Mouse (Mus musculus): ENCODE measurements around the gene Gm10842. TPM values are rescaled to one million over a fixed set of nuclear protein-coding genes. Genes with fewer than 3 reads are reported as not detected.

Gm10842 gene
- polyA plus RNA-seq, 1 experiment: not detected

DNA sequence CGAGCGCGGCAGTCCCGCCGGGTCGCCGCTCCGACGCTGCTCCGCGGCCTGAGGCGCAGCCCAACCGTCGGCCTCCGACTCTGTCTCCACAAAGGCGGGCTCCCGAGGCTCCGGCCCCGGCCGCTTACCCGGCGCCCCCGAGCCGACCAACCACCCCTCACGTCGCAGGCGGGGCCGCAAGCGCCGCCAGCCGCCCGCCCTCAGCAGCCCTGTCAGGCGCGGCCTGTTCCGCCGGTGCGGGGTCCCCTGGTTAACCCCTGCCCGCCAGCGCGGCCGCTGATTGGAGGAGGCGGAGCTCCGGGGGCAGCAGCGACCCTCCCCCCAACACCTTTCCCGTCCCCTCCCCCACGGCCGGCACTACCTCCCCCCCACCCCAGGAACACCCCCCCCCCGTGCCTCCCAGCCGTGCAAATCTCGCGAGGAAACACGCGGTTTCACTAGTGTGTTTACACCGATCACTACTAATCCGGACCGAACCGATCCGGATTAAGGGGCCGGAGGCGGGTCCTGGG is 34.5 kb downstream of the Gm10842 start:
- Histone ChIP-seq H3K36me3 (ENCODE audit: control insufficient read depth, insufficient read depth) (peaks cover 31% of the 10 kb centered on the region), H3K27me3 (ENCODE audit: control insufficient read depth, insufficient read depth, insufficient read length) (no peaks in the 10 kb centered on the region), H3ac (ENCODE audit: control insufficient read depth, insufficient read length, low read depth) (peak overlapping the region; percentile 81), H3K79me2 (ENCODE audit: control insufficient read depth, insufficient read depth) (peaks cover 66% of the 10 kb centered on the region), H3K79me3 (ENCODE audit: low read depth) (peaks cover 43% of the 10 kb centered on the region), H3K4me3 (ENCODE audit: insufficient read depth, poor library complexity, severe bottlenecking) (peak overlapping the region; percentile 94)
- TF ChIP-seq MYOD1 (IDR thresholded peaks at IDR 0.05; ENCODE audit: control insufficient read depth, insufficient read length, low read depth): no peak
- no peak for TF ChIP-seq CTCF (IDR thresholded peaks at IDR 0.05; ENCODE audit: control insufficient read depth, insufficient read depth, insufficient read length)
- no peak for TF ChIP-seq FOSL1 (IDR thresholded peaks at IDR 0.05; ENCODE audit: insufficient read depth, low read length, poor library complexity, severe bottlenecking)

DNA sequence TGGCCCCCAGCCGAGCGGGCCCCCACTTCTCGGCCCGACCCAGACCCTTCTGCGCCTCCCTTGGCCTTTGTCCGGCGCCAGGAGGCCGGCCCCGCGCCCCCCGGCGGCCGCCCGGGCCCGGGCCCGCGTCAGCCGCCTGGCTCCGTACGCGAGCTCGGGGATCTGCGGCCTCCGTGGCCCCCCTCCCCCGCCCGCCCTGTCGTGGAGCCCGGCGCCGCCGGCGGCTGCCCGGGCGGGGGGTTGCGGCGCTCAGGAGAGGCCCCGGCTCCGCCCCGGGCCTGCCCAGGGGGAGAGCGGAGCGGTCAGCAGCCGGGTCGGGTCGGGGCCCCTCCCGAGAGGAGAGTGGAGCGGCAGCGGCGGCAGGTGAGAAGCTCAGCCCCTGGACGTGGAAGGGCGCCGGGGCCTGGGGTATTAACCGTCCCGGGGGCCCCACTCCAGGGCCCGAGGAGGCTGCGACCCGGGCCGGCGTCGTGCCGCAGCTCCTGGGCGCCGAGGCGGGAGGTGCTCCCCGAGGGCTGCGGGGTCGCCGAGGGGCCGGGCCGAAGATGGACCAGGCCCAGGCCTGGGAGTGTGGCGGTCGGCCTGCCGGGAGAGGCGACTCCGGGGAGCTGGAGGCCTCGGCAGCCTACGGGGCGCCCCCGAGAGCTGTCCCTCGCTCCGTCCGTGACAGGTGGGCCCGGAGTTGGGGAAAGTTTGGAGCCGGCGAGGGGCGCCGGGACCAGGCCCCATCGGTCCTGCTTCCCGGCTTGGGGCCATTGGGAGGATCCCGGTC is 35.2 kb downstream of the Gm10842 start:
- H3K36me3 ChIP-seq (ENCODE audit: control insufficient read depth, insufficient read depth): peaks cover 38% of the 10 kb centered on the region
- TF ChIP-seq USF1 (IDR thresholded peaks at IDR 0.05; ENCODE audit: low read depth) (no peak), FOSL1 (IDR thresholded peaks at IDR 0.05; ENCODE audit: insufficient read depth, low read length, poor library complexity, severe bottlenecking) (no peak), MAX (IDR thresholded peaks at IDR 0.05) (no peak), MYOG (IDR thresholded peaks at IDR 0.05; ENCODE audit: control insufficient read depth, extremely low read depth, insufficient read length) (no peak), MYOD1 (IDR thresholded peaks at IDR 0.05; ENCODE audit: control insufficient read depth, insufficient read length, low read depth) (no peak), CTCF (IDR thresholded peaks at IDR 0.05; ENCODE audit: control insufficient read depth, insufficient read depth, insufficient read length) (no peak), CEBPB (IDR thresholded peaks at IDR 0.05; ENCODE audit: low read depth) (no peak)
- peak overlapping the region; percentile 94 for H3K4me3 ChIP-seq (ENCODE audit: insufficient read depth, poor library complexity, severe bottlenecking)
- peaks cover 50% of the 10 kb centered on the region for H3K79me3 ChIP-seq (ENCODE audit: low read depth)
- no peaks in the 10 kb centered on the region for H3K27me3 ChIP-seq (ENCODE audit: control insufficient read depth, insufficient read depth, insufficient read length)
- peaks cover 73% of the 10 kb centered on the region for H3K79me2 ChIP-seq (ENCODE audit: control insufficient read depth, insufficient read depth)
- H3ac ChIP-seq (ENCODE audit: control insufficient read depth, insufficient read length, low read depth): peak overlapping the region; percentile 99

- Histone ChIP-seq H3ac (ENCODE audit: control insufficient read depth, insufficient read length, low read depth) (peak overlapping the region; percentile 99), H3K4me3 (ENCODE audit: insufficient read depth, poor library complexity, severe bottlenecking) (peak overlapping the region; percentile 94), H3K79me3 (ENCODE audit: low read depth) (peaks cover 56% of the 10 kb centered on the region), H3K27me3 (ENCODE audit: control insufficient read depth, insufficient read depth, insufficient read length) (no peaks in the 10 kb centered on the region), H3K79me2 (ENCODE audit: control insufficient read depth, insufficient read depth) (peaks cover 79% of the 10 kb centered on the region), H3K36me3 (ENCODE audit: control insufficient read depth, insufficient read depth) (peaks cover 43% of the 10 kb centered on the region)
- no peak for TF ChIP-seq CEBPB (IDR thresholded peaks at IDR 0.05; ENCODE audit: low read depth)
- TF ChIP-seq MYOG (IDR thresholded peaks at IDR 0.05; ENCODE audit: control insufficient read depth, extremely low read depth, insufficient read length): no peak
- TF ChIP-seq FOSL1 (IDR thresholded peaks at IDR 0.05; ENCODE audit: insufficient read depth, low read length, poor library complexity, severe bottlenecking): no peak
- TF ChIP-seq USF1 (IDR thresholded peaks at IDR 0.05; ENCODE audit: low read depth): no peak
- no peak for TF ChIP-seq MYOD1 (IDR thresholded peaks at IDR 0.05; ENCODE audit: control insufficient read depth, insufficient read length, low read depth)
- no peak for TF ChIP-seq MAX (IDR thresholded peaks at IDR 0.05)
- no peak for TF ChIP-seq CTCF (IDR thresholded peaks at IDR 0.05; ENCODE audit: control insufficient read depth, insufficient read depth, insufficient read length)
Observed at GRCm38 (mm10) chr11:105182461-105182855, 35.8 kb downstream of the Gm10842 start.

GRCm38 (mm10) chr11:105184678-105185077 is 38.0 kb downstream of the Gm10842 start:
- Histone ChIP-seq H3K36me3 (ENCODE audit: control insufficient read depth, insufficient read depth) (peaks cover 58% of the 10 kb centered on the region), H3K4me3 (ENCODE audit: insufficient read depth, poor library complexity, severe bottlenecking) (no peak overlapping the region), H3K79me2 (ENCODE audit: control insufficient read depth, insufficient read depth) (peaks cover 95% of the 10 kb centered on the region), H3K79me3 (ENCODE audit: low read depth) (peaks cover 75% of the 10 kb centered on the region), H3K27me3 (ENCODE audit: control insufficient read depth, insufficient read depth, insufficient read length) (no peaks in the 10 kb centered on the region), H3ac (ENCODE audit: control insufficient read depth, insufficient read length, low read depth) (no peak overlapping the region)
- TF ChIP-seq USF1 (IDR thresholded peaks at IDR 0.05; ENCODE audit: low read depth) (no peak), CTCF (IDR thresholded peaks at IDR 0.05; ENCODE audit: control insufficient read depth, insufficient read depth, insufficient read length) (no peak)

- Histone ChIP-seq H3K36me3 (ENCODE audit: control insufficient read depth, insufficient read depth) (peaks cover 54% of the 10 kb centered on the region), H3K27me3 (ENCODE audit: control insufficient read depth, insufficient read depth, insufficient read length) (no peaks in the 10 kb centered on the region), H3ac (ENCODE audit: control insufficient read depth, insufficient read length, low read depth) (no peak overlapping the region), H3K4me3 (ENCODE audit: insufficient read depth, poor library complexity, severe bottlenecking) (no peak overlapping the region), H3K79me3 (ENCODE audit: low read depth) (peaks cover 94% of the 10 kb centered on the region), H3K79me2 (ENCODE audit: control insufficient read depth, insufficient read depth) (peaks cover 100% of the 10 kb centered on the region)
- TF ChIP-seq FOSL1 (IDR thresholded peaks at IDR 0.05; ENCODE audit: insufficient read depth, low read length, poor library complexity, severe bottlenecking) (no peak), USF1 (IDR thresholded peaks at IDR 0.05; ENCODE audit: low read depth) (no peak), MYOG (IDR thresholded peaks at IDR 0.05; ENCODE audit: control insufficient read depth, extremely low read depth, insufficient read length) (no peak), CTCF (IDR thresholded peaks at IDR 0.05; ENCODE audit: control insufficient read depth, insufficient read depth, insufficient read length) (no peak), CEBPB (IDR thresholded peaks at IDR 0.05; ENCODE audit: low read depth) (no peak)
Observed at GRCm38 (mm10) chr11:105192186-105192585, 45.5 kb downstream of the Gm10842 start.

Other genes starting within 250 kb of the Gm10842 start
- gene Efcab3, start 83.3 kb upstream of the Gm10842 start, polyA plus RNA-seq (2012; fragmentation: generic; extraction: Trizol): not detected
- gene Mettl2, start 20.5 kb upstream of the Gm10842 start, polyA plus RNA-seq (2012; fragmentation: generic; extraction: Trizol): 18.5 TPM
- gene Tlk2, start 31.9 kb downstream of the Gm10842 start, polyA plus RNA-seq (2012; fragmentation: generic; extraction: Trizol): 16.9 TPM
- 28.7 TPM for gene Mrc2, start 145.8 kb downstream of the Gm10842 start, polyA plus RNA-seq (2012; fragmentation: generic; extraction: Trizol)